Mouse (Mus musculus) splenic B cell, adult 2 months (primary cell): Measurements from ENCODE around the gene Timm13.

ENCODE experiments used
- DNase-seq: peaks from one replicate; pipeline ENCODE4 v3.0.0-alpha.2; 2011; ENCODE audit warnings: low read depth, low spot score
- H3K27me3 ChIP-seq: 2 replicates; pipeline ENCODE4 v1.6.1; 2012; ENCODE audit warnings: mild to moderate bottlenecking, low read length, moderate library complexity, mixed read lengths; ENCODE audit not compliant: control insufficient read depth, poor library complexity, insufficient read depth, severe bottlenecking
- H3K36me3 ChIP-seq: 2 replicates; pipeline ENCODE4 v1.6.1; 2012; ENCODE audit warnings: mild to moderate bottlenecking, low read length, moderate library complexity, mixed read lengths; ENCODE audit not compliant: control insufficient read depth, poor library complexity, insufficient read depth, severe bottlenecking

The Timm13 gene

GRCm38 (mm10) chr10:80900318-80901247 is at the start of gene Timm13:
TSS of gene Timm13 (minus strand) at chr10:80900969.
- H3K27me3 ChIP-seq: no peaks in the 10 kb centered on the region
- peak; percentile 99 for DNase-seq
- peaks cover 3% of the 10 kb centered on the region; the same call in 1 of the 2 replicates for H3K36me3 ChIP-seq

DNA sequence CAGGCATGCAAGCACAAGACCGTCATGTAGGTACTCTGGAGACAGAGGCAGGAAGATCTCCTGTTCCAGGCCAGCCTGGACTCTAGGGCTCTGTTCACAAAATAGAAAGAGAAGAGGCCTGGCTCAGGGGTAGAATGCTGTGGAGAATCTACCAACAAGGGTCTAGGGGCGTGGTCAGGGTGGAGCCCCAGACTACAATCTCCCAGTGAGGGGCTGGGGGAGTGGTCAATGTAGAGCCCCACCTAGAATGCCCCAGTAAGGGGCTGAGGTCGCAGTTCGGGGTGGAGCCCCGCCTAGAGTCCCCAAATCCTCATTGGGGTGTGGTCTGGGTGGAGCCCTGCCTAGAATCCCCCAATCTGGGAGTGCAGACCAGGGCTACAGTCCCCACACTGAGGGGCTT is 49.5 kb upstream of the Timm13 start:
- Histone ChIP-seq H3K27me3 (no peaks in the 10 kb centered on the region), H3K36me3 (no peaks in the 10 kb centered on the region)
- no peak for DNase-seq

DNA sequence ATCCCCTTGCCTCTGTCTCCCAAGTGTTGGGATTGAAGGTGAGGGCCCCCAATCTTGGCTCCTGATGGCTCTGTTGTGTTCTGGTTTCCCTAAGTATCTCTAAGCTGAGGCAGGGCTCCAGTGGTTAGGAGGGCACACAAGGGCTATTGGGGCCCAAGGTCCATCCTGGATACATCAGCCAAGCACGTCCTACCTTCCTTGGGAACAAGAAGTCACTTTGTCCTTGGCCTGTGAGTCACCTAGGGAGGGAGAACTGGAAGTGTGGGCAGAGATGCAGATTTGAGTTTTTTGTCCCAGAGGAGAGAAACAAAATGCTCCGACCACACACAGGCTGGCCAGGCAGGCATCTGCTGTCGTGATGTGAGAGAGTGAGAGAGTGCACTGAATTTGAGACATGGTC is 48.3 kb upstream of the Timm13 start:
- no peaks in the 10 kb centered on the region for H3K27me3 ChIP-seq
- no peak for DNase-seq
- no peaks in the 10 kb centered on the region for H3K36me3 ChIP-seq

GRCm38 (mm10) chr10:80948570-80948969 is 47.8 kb upstream of the Timm13 start:
- no peak for DNase-seq
- Histone ChIP-seq H3K27me3 (no peaks in the 10 kb centered on the region), H3K36me3 (no peaks in the 10 kb centered on the region)

GRCm38 (mm10) chr10:80947802-80948201 is 47.0 kb upstream of the Timm13 start:
- Histone ChIP-seq H3K27me3 (no peaks in the 10 kb centered on the region), H3K36me3 (no peaks in the 10 kb centered on the region)
- no peak for DNase-seq

DNA sequence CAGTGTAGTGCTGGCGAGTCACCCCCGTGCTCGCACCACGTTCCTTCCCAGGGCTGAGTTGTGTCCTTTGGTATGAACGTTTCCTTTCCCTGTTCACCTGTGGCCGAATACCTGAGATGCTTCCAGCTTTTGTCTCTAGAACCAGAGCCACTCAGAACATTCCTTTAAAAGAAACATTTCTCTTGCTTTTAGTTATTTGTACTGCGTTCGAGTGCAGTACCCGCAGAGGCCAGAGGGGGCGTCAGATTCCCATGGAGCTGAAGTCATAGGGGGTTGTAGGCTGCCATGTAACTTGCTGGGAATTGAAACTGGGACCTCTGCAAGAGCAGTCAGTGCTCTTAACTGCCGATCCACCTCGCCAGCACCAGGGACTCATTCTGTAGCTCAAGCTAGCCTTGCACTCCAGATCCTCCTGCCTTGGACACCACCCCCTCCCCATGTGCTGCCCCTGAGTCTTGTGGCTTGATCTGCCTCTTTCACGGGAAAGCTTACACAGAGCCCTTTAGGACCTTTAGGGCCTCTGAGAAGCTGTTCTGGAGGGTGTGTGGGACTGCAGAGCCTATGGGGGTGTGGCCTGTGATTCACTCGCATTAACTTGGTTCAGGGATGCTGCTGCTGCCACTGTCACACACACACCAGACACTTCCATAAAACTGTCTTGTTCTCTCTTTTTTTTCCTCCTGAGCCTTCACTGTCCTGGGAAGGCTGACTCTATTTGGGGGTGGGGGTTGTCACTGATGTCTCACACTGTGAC is 46.1 kb upstream of the Timm13 start:
- no peaks in the 10 kb centered on the region for H3K27me3 ChIP-seq
- no peaks in the 10 kb centered on the region for H3K36me3 ChIP-seq
- no peak for DNase-seq

DNA sequence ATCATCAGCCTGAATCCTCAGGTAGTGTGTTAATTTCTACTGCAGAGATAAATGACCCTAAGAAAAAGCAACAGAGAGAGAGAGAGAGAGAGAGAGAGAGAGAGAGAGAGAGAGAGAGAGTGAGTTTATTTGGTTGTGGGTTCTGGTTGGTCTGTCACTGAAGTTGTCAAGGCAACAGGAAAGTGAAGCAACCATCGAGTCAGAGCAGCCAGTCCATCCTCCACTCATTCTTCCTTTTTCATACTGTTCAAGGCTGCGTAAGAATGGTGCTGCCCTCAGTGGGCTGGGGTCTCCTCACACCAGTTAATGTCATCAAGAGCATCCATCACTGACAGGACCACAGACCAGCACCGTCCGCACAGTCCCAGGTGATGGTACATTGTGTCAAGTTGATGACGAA is 43.5 kb upstream of the Timm13 start:
- DNase-seq: peak; percentile 52
- Histone ChIP-seq H3K36me3 (no peaks in the 10 kb centered on the region), H3K27me3 (no peaks in the 10 kb centered on the region)

GRCm38 (mm10) chr10:80943701-80944100 is 42.9 kb upstream of the Timm13 start:
- no peak for DNase-seq
- Histone ChIP-seq H3K27me3 (no peaks in the 10 kb centered on the region), H3K36me3 (no peaks in the 10 kb centered on the region)

DNA sequence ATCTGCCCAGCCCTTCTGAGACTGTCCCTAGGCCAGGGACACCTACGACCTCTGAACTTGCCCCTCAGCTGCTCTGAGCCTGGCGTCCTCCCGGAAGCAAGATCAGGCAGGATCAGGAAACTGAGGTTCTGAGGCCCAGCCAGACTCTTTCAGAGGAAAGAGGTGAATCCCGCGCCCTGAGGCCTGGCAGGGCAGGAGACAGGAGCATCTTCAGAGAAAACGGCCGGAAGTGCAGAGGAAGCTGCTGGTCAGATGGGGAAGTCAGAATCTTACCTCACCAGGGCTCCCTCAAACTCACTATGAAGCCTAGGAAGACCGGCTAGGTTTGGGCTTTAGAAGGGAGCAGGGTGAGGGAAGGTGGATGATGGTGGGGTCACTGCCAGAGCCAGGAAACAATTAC is 42.1 kb upstream of the Timm13 start:
- H3K27me3 ChIP-seq: no peaks in the 10 kb centered on the region
- no peaks in the 10 kb centered on the region for H3K36me3 ChIP-seq
- peak; percentile 25 for DNase-seq

- Histone ChIP-seq H3K27me3 (no peaks in the 10 kb centered on the region), H3K36me3 (no peaks in the 10 kb centered on the region)
- DNase-seq: no peak
These were observed 40.2 kb upstream of the Timm13 start for GRCm38 (mm10) chr10:80940988-80941347.

DNA sequence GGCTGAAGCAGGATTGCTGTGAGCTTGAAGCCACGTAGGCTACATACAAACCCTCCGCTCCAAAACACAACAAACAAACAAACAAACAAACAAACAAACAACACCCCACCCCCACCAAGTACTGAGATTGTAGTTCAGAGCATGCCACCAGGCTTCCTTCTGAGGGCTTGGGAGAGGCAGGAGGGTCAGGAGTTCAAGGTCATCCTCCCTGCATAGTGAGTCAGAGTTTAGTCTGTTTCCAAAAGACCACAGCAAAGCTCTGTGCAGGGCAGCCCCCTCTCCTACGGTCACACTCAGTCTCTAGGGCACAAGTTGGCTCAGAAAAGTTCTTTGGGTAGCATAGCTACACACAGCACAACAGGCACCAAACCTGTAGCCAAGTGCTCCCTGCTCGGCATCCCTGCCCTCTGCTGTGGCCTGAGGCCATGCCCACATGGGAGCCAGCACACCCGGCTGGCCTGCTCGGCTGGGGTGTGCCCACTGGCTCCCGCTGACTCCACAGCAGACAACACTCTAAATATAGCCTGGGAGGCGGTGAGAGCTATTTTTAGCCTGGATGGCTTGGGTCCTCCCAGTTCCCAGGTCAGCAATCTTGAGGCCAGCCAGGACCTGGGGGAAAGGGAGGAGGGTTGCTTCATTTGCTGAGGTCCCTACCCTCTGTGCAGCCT is 39.7 kb upstream of the Timm13 start:
- DNase-seq: no peak
- no peaks in the 10 kb centered on the region for H3K36me3 ChIP-seq
- no peaks in the 10 kb centered on the region for H3K27me3 ChIP-seq

GRCm38 (mm10) chr10:80939671-80940070 is 38.9 kb upstream of the Timm13 start:
- Histone ChIP-seq H3K36me3 (no peaks in the 10 kb centered on the region), H3K27me3 (no peaks in the 10 kb centered on the region)
- DNase-seq: peak; percentile 83

DNA sequence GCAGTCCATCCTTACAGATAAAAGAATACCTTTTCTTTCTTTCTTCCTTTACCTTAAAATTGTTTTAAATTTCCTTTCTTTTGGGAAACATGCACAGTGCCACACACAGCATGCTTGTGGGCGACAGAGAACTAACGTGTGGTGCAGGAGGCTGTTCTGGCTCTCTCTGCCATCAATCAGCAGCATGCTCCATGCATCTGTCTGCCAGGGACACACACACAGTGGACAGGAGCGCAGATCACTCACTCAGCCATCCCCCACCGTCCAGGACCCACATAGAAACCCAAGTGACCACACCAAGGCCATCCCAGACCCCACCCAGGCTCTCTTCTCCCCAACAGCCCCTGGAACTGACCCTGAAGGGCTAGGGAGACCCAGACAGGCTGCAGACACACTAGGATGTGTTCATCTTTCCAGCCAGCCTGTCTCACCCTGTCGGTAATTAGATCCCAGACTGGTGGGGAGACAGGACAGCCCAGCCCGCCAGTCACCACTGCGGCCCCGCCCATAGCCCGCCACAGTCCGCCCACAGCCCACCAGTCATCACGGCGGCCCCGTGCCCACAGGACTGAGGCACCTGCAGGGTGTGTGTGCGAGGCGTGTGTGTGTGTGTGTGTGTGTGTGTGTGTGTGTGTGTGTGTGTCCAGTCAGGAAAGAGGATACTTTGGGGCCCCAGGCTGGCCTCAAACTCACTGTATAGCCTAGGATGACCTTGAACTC is 38.2 kb upstream of the Timm13 start:
- no peak for DNase-seq
- H3K36me3 ChIP-seq: no peaks in the 10 kb centered on the region
- no peaks in the 10 kb centered on the region for H3K27me3 ChIP-seq

- peak; percentile 35 for DNase-seq
- Histone ChIP-seq H3K36me3 (no peaks in the 10 kb centered on the region), H3K27me3 (no peaks in the 10 kb centered on the region)
These were observed 36.9 kb upstream of the Timm13 start for GRCm38 (mm10) chr10:80937646-80938045.
